8 mouse cellular contexts compared by ENCODE assay signal in genomic region chr11:97995564-97996288, GRCm38 (mm10). TPM values are rescaled to one million over a fixed set of nuclear protein-coding genes. Genes with fewer than 3 reads are reported as not detected.
DNase-seq lines count a peak whose midpoint lies in the region; ATAC-seq and TF ChIP-seq lines count a peak whose summit lies in the region.

Gene Arl5c (minus strand): TSS chr11:97996181.

- peaks cover 10% of the 10 kb centered on the region for H3K27me3 ChIP-seq in kidney, embryonic 15.5 days
- no peaks in the 10 kb centered on the region for H3K27me3 ChIP-seq in spleen, adult 2 months (ENCODE audit: control insufficient read depth, insufficient read depth, low read length)

- peak within 1 kb of the TSS; percentile 95 for H3K4me2 ChIP-seq in kidney, embryonic 15.5 days

- 0 out of 2 replicates have a peak, but pooled peaks have one; percentile 9 for TF ChIP-seq CTCF in bone marrow, adult 2 months (IDR thresholded peaks at IDR 0.05; ENCODE audit: control insufficient read depth, insufficient read depth, low read length)
- no peak for TF ChIP-seq CTCF in spleen, adult 2 months (IDR thresholded peaks at IDR 0.05; ENCODE audit: extremely low read depth, insufficient read depth, insufficient read length, insufficient replicate concordance)

- DNase-seq in cerebellum, postnatal 10 days: peak; percentile 47 to 50
- DNase-seq in cerebellum, adult 9-11 months: no peak
- DNase-seq in gastrocnemius, postnatal 36 days: peak; percentile 47 to 56
- peak; percentile 63 to 70 for DNase-seq in spleen, adult 2 months (ENCODE audit: low read depth in 1 of 2, low spot score in 2 of 2)
- DNase-seq in left cerebral cortex, postnatal 36 days (ENCODE audit: low spot score in 2 of 2): no peak

- peaks cover 12% of the 10 kb centered on the region; the same call in 1 of the 2 replicates for H3K79me2 ChIP-seq in macrophage (ENCODE audit: inconsistent target)

- peak; percentile 52 for ATAC-seq in kidney, embryonic 15.5 days (replicated peaks; ENCODE audit: low FRiP score)

- H3K36me3 ChIP-seq in kidney, embryonic 15.5 days: no peaks in the 10 kb centered on the region
- peaks cover 10% of the 10 kb centered on the region; the same call in 1 of the 2 replicates for H3K36me3 ChIP-seq in macrophage (ENCODE audit: inconsistent target)
- peaks cover 6% of the 10 kb centered on the region for H3K36me3 ChIP-seq in spleen, adult 2 months (ENCODE audit: control insufficient read depth, insufficient read depth, low read length)

- intact Hi-C loops in gastrocnemius, postnatal 36 days (cut with DNase I): no loop called here
- intact Hi-C loops in left cerebral cortex, postnatal 36 days (cut with DNase I): no loop called here

- TF ChIP-seq POLR2A in bone marrow, adult 2 months (IDR thresholded peaks at IDR 0.05; ENCODE audit: borderline replicate concordance, control insufficient read depth, low read depth, low read length): peak; percentile 35; the same call in 1 of the 2 replicates
- peak; percentile 40; the same call in 1 of the 2 replicates for TF ChIP-seq POLR2A in spleen, adult 2 months (IDR thresholded peaks at IDR 0.05; ENCODE audit: low read depth, low read length)

- peak within 1 kb of the TSS; percentile 46 for H3K9ac ChIP-seq in kidney, embryonic 15.5 days

- peak within 1 kb of the TSS; percentile 75 for H3K4me3 ChIP-seq in bone marrow, adult 2 months (replicated peaks; ENCODE audit: control insufficient read depth, low read depth, low read length)
- peak within 1 kb of the TSS; percentile 54 for H3K4me3 ChIP-seq in kidney, embryonic 15.5 days (replicated peaks)
- peak within 1 kb of the TSS; percentile 50 for H3K4me3 ChIP-seq in macrophage (ENCODE audit: inconsistent target)
- H3K4me3 ChIP-seq in spleen, adult 2 months (ENCODE audit: extremely low read depth, insufficient read depth, insufficient read length): peak within 1 kb of the TSS; percentile 84

- no peaks in the 10 kb centered on the region for H3K9me3 ChIP-seq in kidney, embryonic 15.5 days (replicated peaks)

- 1% methylated on average over 26 of the region's 26 CpGs for WGBS in bone marrow, adult 2 months
- WGBS in kidney, embryonic 15.5 days: 1% methylated on average over 26 of the region's 26 CpGs
- WGBS in macrophage (ENCODE audit: missing documents): 5% methylated on average over 26 of the region's 26 CpGs
- 1% methylated on average over 26 of the region's 26 CpGs for WGBS in spleen, adult 2 months

- peaks cover 9% of the 10 kb centered on the region for H3K4me1 ChIP-seq in bone marrow, adult 2 months (ENCODE audit: control insufficient read depth, insufficient read depth, low read length)
- H3K4me1 ChIP-seq in kidney, embryonic 15.5 days: peaks cover 37% of the 10 kb centered on the region
- peaks cover 39% of the 10 kb centered on the region; the same call in 1 of the 2 replicates for H3K4me1 ChIP-seq in spleen, adult 2 months (ENCODE audit: control insufficient read depth, insufficient read depth, insufficient read length)

- H3K27ac ChIP-seq in bone marrow, adult 2 months (ENCODE audit: control insufficient read depth, insufficient read depth, low read depth, low read length, poor library complexity): peak within 1 kb of the TSS; percentile 70
- peak within 1 kb of the TSS; percentile 75 for H3K27ac ChIP-seq in kidney, embryonic 15.5 days
- H3K27ac ChIP-seq in macrophage: peak within 1 kb of the TSS; percentile 43
- peak within 1 kb of the TSS; percentile 95 for H3K27ac ChIP-seq in spleen, adult 2 months (ENCODE audit: insufficient read depth, low read length)

RNA-seq across cellular contexts. Expression of gene Arl5c, which starts in this region (rescaled TPM):
- 33.1 and 47.3 TPM in 2 replicates for polyA plus RNA-seq in bone marrow, adult 2 months (2011; ENCODE audit: insufficient read depth, insufficient read length, low replicate concordance, missing spikeins)
- under 1 TPM; 0.32 to 0.79 TPM for total RNA-seq in gastrocnemius, postnatal 36 days (2021)
- polyA plus RNA-seq in kidney, embryonic 15.5 days (2015; fragmentation: Nextera tagmentation; extraction: Ambion mirVana): 9.9 and 10.1 TPM in 2 replicates
- total RNA-seq in macrophage (2018; cell fraction: chromatin; rRNA removed): 1,000 to 10,000 TPM in 2 of 26 experiments, 100 to 1,000 TPM in 20, 10 to 100 TPM in 4; 31.1 to 1,259 (median 293) TPM
- total RNA-seq in macrophage (2018; cell fraction: cytosol; rRNA removed): 100 to 1,000 TPM in 11 of 26 experiments, 10 to 100 TPM in 15; 31.4 to 249 (median 89.3) TPM
- total RNA-seq in macrophage (2018; cell fraction: nucleus; rRNA removed): 1,000 to 10,000 TPM in 4 of 26 experiments, 100 to 1,000 TPM in 18, 10 to 100 TPM in 4; 16.7 to 1,412 (median 497) TPM
- 5.0 to 99.1 TPM (median 38.4 TPM) in 3 replicates for polyA plus RNA-seq in macrophage (2018)
- polyA plus RNA-seq in spleen, adult 2 months (2012; rRNA removed): 24.6 and 28.9 TPM in 2 replicates
- total RNA-seq in left cerebral cortex, postnatal 36 days (2021): 1 to 10 TPM in 1 of 2 experiments, under 1 TPM in 1; 0.93 to 1.7 TPM

Comparison
In these comparisons a context has a peak if more than half of its experiments do, and no peak if none do; other contexts are left out.
1. DNase-seq: peak in cerebellum, postnatal 10 days (2 of 2) and spleen, adult 2 months (2 of 2); none in cerebellum, adult 9-11 months (single experiment) and left cerebral cortex, postnatal 36 days (0 of 2).
2. Peak in DNase-seq in gastrocnemius, postnatal 36 days; RNA of the gene not detected or under 1 TPM.
3. H3K27ac ChIP-seq: peak in every context shown above with its lines; median percentile 95 in spleen, adult 2 months; 75 in kidney, embryonic 15.5 days; 70 in bone marrow, adult 2 months; 43 in macrophage.
4. Peak in every context shown above with its lines, with median percentiles within 50 percentile points of each other: H3K4me3 ChIP-seq.